Mouse (Mus musculus): ENCODE data around the gene Srms.

- TF ChIP-seq CTCF (IDR thresholded peaks at IDR 0.05; ENCODE audit: insufficient read depth, low read depth, low read length) (no peak), POLR2A (IDR thresholded peaks at IDR 0.05; ENCODE audit: insufficient read depth, low read depth, low read length) (no peak)
Measured at GRCm38 (mm10) chr2:181218881-181219485, 6.0 kb upstream of the Srms start.
